Mouse (Mus musculus) ES-E14 (cell line): Measurements from ENCODE around the gene Gab1. TPM values are rescaled to one million over a fixed set of nuclear protein-coding genes. Genes with fewer than 3 reads are reported as not detected.

ENCODE experiments used
- DNase-seq: peaks from one replicate; pipeline ENCODE4 v3.0.0-alpha.2; 2013; ENCODE audit warnings: low read depth, low spot score
- H3K27ac ChIP-seq: 2 replicates; pipeline ENCODE4 v1.5.1; 2012; ENCODE audit warnings: low read depth, mild to moderate bottlenecking, low read length, moderate library complexity, mixed read lengths; ENCODE audit not compliant: poor library complexity, insufficient read depth, severe bottlenecking
- H3K36me3 ChIP-seq: 2 replicates; pipeline ENCODE4 v1.6.1; 2012; ENCODE audit warnings: mild to moderate bottlenecking, low read length, moderate library complexity, mixed read lengths; ENCODE audit not compliant: control insufficient read depth, poor library complexity, insufficient read depth, severe bottlenecking
- H3K4me1 ChIP-seq, 2 experiments: fragments of 150-350 bp in 1 of 2; sonication (generic) in 1 of 2; 2 replicates each; pipeline ENCODE4 v1.6.1; 2012; ENCODE audit warnings: low read length in 2 of 2, mild to moderate bottlenecking in 1 of 2, mixed read lengths in 1 of 2; ENCODE audit not compliant: control insufficient read depth in 2 of 2, insufficient read depth in 2 of 2, poor library complexity in 1 of 2
- H3K4me3 ChIP-seq, 2 experiments: fragments of 150-350 bp in 1 of 2; sonication (generic) in 1 of 2; 2 replicates each; pipeline ENCODE4 v1.5.1; 2012; ENCODE audit warnings: low read length in 2 of 2, low read depth in 1 of 2, mild to moderate bottlenecking in 1 of 2, mixed read lengths in 1 of 2; ENCODE audit not compliant: insufficient read depth in 1 of 2, poor library complexity in 1 of 2, severe bottlenecking in 1 of 2
- H3K9ac ChIP-seq: 2 replicates; pipeline ENCODE4 v1.6.1; 2012; ENCODE audit warnings: low read depth, mild to moderate bottlenecking, low read length, mixed read lengths; ENCODE audit not compliant: poor library complexity, insufficient read depth, severe bottlenecking
- H3K9me3 ChIP-seq: fragments of 150-350 bp; sonication (generic); 2 replicates; pipeline ENCODE4 v1.6.1; 2012; ENCODE audit warnings: low read depth, mild to moderate bottlenecking, low read length; ENCODE audit not compliant: control insufficient read depth, insufficient read depth
- CHD2 ChIP-seq: IDR thresholded peaks from 2 replicates; pipeline ENCODE4 v1.6.1; 2014; ENCODE audit warnings: mild to moderate bottlenecking, low read depth, low read length, inconsistent platforms
- HCFC1 ChIP-seq: IDR thresholded peaks from 2 replicates; pipeline ENCODE4 v1.6.1; 2012; ENCODE audit warnings: low read length, inconsistent platforms, borderline replicate concordance; ENCODE audit not compliant: insufficient read depth
- MAFK ChIP-seq: IDR thresholded peaks from 2 replicates; pipeline ENCODE4 v1.6.1; 2014; ENCODE audit warnings: mild to moderate bottlenecking, low read depth, low read length, inconsistent platforms; ENCODE audit not compliant: insufficient read depth
- ZC3H11A ChIP-seq: IDR thresholded peaks from 2 replicates; pipeline ENCODE4 v1.6.1; 2012; ENCODE audit warnings: low read depth, mild to moderate bottlenecking, inconsistent platforms, low read length, borderline replicate concordance
- ZNF384 ChIP-seq: IDR thresholded peaks from 2 replicates; pipeline ENCODE4 v1.6.1; 2012; ENCODE audit warnings: low read depth, low read length, inconsistent platforms
- in situ Hi-C, 2 experiments: fragments of 600-800 bp; cut with MboI; formaldehyde crosslinking; loops; one replicate each; pipeline ENCODE4 v1.15.1; 2025; ENCODE audit warnings: low sequenced_read_pairs in 2 of 2, inconsistent platforms in 1 of 2; ENCODE audit not compliant: unreplicated experiment in 2 of 2
- total RNA-seq: library from RNA; depleted of rRNA; stranded (reverse); fragments of 300-350 nt; gene quantifications from 2 replicates; pipeline ENCODE4 v1.2.3, GENCODE M21; 2012

Gab1 gene
- total RNA-seq, 1 experiment: 70.9 TPM

DNA sequence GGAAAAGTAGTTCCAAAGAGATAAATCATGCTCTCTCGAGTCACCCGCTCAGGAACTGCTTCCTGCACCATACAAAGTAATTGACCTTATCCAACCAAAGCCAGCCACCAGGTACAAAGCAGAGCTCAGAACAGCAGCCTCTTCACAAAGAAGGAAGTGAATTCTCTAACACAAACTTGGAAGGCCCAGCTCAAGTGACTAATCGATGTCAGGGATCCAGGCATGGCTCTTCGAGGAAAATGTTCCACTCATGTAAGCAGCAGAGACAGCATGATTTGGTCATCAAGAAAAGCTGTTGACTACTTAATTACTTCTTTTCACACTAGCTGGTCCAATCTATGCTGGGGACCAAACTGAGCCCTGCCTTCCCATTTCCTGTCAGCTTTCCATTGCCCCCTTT, 69.4 kb downstream of the Gab1 start:
- TF ChIP-seq ZC3H11A (no peak), MAFK (no peak), HCFC1 (no peak), ZNF384 (no peak), CHD2 (no peak)
- H3K9ac ChIP-seq: no peak overlapping the region
- H3K9me3 ChIP-seq: no peaks in the 10 kb centered on the region
- in situ Hi-C loops: no loop called here
- no peak overlapping the region for H3K4me3 ChIP-seq
- DNase-seq: no peak
- no peak overlapping the region for H3K27ac ChIP-seq
- H3K4me1 ChIP-seq: peaks cover 5% of the 10 kb centered on the region in 2 experiments; a peak in 1 of 4 replicates
- peaks cover 19% of the 10 kb centered on the region for H3K36me3 ChIP-seq

DNA sequence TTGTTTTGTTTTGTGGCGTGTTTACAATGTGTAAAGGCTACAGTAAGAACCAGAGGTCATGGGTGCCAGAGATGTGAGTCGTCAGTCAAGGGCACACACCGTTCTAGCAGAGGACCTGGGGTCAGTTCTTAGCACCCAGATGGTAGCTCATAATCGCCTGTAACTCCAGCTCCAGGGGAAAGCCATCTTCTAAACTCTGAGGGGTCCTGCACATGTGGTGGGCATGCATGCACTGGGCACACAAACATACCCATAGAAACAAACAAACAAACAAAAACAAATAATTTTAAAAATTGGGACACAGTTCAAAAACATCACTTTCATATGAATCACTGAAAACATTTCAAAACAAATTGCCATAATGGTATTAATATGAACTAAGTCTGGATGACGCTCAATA, 69.9 kb downstream of the Gab1 start:
- Histone ChIP-seq H3K36me3 (peaks cover 16% of the 10 kb centered on the region), H3K27ac (no peak overlapping the region), H3K4me3 (no peak overlapping the region), H3K9ac (no peak overlapping the region), H3K4me1 (peaks cover 5% of the 10 kb centered on the region in 2 experiments; a peak in 1 of 4 replicates), H3K9me3 (no peaks in the 10 kb centered on the region)
- no peak for DNase-seq
- in situ Hi-C loops: no loop called here
- TF ChIP-seq ZNF384 (no peak), MAFK (no peak), CHD2 (no peak)

DNA sequence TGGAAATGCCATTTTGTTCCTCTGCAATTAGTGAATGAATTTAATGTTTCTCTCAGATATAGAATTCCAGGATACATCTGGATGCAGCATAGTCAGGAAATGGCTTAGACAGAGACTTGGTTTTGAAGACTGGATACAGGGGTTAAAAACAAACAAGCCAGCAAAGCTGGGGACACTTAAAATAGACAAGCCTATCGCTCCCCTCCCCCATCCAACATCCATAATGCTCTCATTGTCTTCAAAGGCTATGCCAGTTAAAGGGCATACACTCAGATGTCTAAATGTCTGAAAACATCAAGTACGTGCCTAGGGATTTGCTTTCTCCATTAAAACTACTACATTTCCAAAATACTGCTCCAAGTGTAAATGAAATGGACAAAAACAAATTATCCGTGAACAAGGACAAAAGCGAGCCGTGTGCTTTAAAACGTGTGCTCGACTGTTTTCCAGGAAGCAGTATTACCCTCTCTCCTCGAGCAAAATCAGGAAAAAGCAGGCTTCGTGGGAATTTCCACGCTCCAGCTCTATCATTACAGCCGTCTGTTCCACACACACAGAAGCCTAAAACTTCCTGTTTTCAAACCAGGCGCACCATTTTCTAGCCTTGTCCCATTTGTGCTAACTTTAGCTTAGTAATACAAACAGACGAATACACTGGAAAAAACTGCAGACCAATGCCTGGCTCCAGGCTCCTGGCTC, 72.4 kb downstream of the Gab1 start:
- Histone ChIP-seq H3K4me1 (peaks cover 0 to 6% of the 10 kb centered on the region in 2 experiments; a peak in 1 of 4 replicates), H3K9ac (no peak overlapping the region), H3K4me3 (no peak overlapping the region), H3K27ac (no peak overlapping the region), H3K9me3 (no peaks in the 10 kb centered on the region), H3K36me3 (peaks cover 21% of the 10 kb centered on the region)
- TF ChIP-seq CHD2: no peak
- in situ Hi-C loops: no loop called here
- DNase-seq: no peak

DNA sequence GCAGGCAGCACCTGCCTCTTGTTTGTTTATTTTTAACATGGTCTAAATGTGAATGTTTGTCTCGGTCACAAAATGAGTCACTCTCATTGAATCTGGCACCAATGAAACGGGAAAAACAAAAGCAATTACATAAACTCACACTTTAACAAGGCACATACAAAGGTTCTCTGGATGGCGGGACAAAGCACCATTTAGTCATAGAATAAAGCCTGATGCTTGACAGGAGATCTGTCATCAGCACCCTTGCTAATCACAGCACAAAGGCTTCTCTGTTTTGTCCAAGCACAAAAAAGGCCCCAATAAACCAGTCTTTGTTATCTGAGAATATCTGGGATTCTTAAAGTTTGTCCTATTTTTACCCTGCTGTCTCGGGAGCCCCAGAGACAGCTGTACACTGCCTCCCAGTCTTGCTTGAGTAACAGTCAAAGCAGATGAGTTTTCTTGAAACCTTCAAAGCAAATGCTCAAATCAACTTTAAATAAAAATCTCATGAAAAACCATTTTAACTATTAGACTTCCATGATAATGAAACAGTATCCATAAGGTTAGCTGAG, 76.2 kb downstream of the Gab1 start:
- no peak overlapping the region for H3K4me3 ChIP-seq
- peaks cover 0 to 7% of the 10 kb centered on the region in 2 experiments; a peak in 1 of 4 replicates for H3K4me1 ChIP-seq
- H3K36me3 ChIP-seq: peaks cover 24% of the 10 kb centered on the region
- no peak overlapping the region for H3K27ac ChIP-seq
- H3K9me3 ChIP-seq: no peaks in the 10 kb centered on the region
- no peak overlapping the region for H3K9ac ChIP-seq
- in situ Hi-C loops: no loop called here
- no peak for DNase-seq
- TF ChIP-seq ZC3H11A: no peak
- TF ChIP-seq HCFC1: no peak
- no peak for TF ChIP-seq CHD2
- no peak for TF ChIP-seq MAFK
- TF ChIP-seq ZNF384: no peak

DNA sequence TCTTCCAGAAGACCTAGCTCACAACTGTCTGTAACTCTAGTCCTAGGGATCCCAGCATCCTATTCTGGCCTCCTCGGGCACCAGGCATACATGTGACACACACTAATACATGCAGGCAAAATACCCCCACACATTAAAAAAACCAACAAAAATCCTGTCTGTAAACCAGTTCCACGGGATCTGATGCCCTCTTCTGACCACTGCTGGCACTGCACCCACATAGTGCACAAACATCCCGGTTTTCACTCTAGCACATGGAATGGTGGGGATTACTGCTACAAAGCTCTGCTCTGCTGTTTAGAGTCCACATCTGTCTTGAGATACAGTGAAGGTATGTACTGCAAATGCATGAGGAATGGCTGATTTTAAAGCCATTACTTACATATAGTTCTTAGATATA, 81.5 kb downstream of the Gab1 start:
- H3K9me3 ChIP-seq: no peaks in the 10 kb centered on the region
- in situ Hi-C loops: no loop called here
- peaks cover 25% of the 10 kb centered on the region for H3K36me3 ChIP-seq
- H3K9ac ChIP-seq: no peak overlapping the region
- TF ChIP-seq ZNF384 (peak; percentile 62; the same call in 1 of the 2 replicates), MAFK (no peak), ZC3H11A (no peak), CHD2 (no peak), HCFC1 (no peak)
- peaks cover 0 to 2% of the 10 kb centered on the region in 2 experiments; a peak in 1 of 4 replicates for H3K4me1 ChIP-seq
- no peak overlapping the region for H3K4me3 ChIP-seq
- no peak overlapping the region for H3K27ac ChIP-seq
- DNase-seq: no peak
